Comparison of ENCODE assay signal across 8 mouse cellular contexts in the genomic region with DNA sequence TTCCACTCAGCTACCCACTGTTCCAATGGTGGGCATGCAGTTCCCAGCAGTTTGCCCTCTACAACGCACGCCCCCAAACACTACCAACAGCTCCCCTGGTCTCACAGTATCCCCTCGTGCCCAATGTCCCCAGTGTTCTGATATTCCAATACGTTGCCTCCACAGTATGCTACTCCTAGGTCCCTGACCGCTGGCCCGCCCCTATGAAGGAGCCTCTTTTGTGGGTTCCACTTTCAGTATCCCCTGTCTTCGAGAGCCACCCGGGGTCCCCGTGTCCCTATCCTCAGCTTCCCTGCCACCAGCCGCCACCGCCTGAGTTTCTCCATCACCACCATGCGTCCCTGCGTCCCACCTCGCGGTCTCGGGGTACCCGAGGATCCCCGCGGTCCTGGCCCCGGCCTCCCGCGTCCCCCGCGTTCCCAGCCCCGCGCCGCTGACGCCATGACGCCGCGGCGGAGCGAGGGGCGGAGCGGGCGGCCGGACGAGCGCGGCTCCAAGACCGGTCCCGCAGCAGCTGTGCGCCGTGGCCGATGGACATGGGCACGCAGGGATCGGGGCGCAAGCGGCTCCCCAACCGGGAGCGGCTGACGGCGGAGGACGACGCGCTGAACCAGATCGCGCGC. TPM values are rescaled to one million over a fixed set of nuclear protein-coding genes. Genes with fewer than 3 reads are reported as not detected.
A peak's percentile ranks its signal among the peaks of the same experiment; 100 is the strongest.
DNase-seq lines count a peak whose midpoint lies in the region; ATAC-seq lines count a peak whose summit lies in the region.

A gene (plus strand): TSS at position 470 of the 623 bp plus-strand sequence.

- H3K4me1 ChIP-seq in megakaryocyte, embryonic 14.5 days: peaks cover 61% of the 10 kb centered on the region

- ATAC-seq in frontal cortex, adult (ENCODE audit: low TSS enrichment): peak; percentile 91

- H3K9me3 ChIP-seq in megakaryocyte, embryonic 14.5 days: peaks cover 11% of the 10 kb centered on the region

- H3K27me3 ChIP-seq in megakaryocyte, embryonic 14.5 days (replicated peaks): peaks cover 46% of the 10 kb centered on the region

- peak; percentile 54 for DNase-seq in ovary, postnatal 10 days (ENCODE audit: low spot score)
- DNase-seq in ovary, adult 18-20 months (ENCODE audit: low spot score): no peak
- DNase-seq in cerebellum, adult 9-11 months: peak; percentile 30
- DNase-seq in heart, postnatal 4 days: peak; percentile 76
- DNase-seq in left cerebral cortex, postnatal 10 days (ENCODE audit: extremely low spot score in 1 of 2, low spot score in 2 of 2): peak in 1 of 2 experiments; percentile 80
- DNase-seq in right cerebral cortex, postnatal 25 days: peak; percentile 86

- peak within 1 kb of the TSS; percentile 97 for H3K4me3 ChIP-seq in megakaryocyte, embryonic 14.5 days (replicated peaks)

- H3K36me3 ChIP-seq in megakaryocyte, embryonic 14.5 days (replicated peaks; ENCODE audit: low read length): peaks cover 10% of the 10 kb centered on the region

- intact Hi-C loops in left cerebral cortex, postnatal 10 days (cut with DNase I): loop anchor here (5.0 kb wide), 1 partner anchor 39 kb away; no protein-coding TSS in a partner anchor

RNA-seq across cellular contexts. Expression of the gene that starts here (rescaled TPM):
- 100 to 1,000 TPM; 214 to 233 TPM for total RNA-seq in heart, postnatal 4 days (2021)
- total RNA-seq in left cerebral cortex, postnatal 10 days (2021): 10 to 100 TPM; 71.3 to 79.0 TPM
- polyA plus RNA-seq in megakaryocyte, embryonic 14.5 days (2012; ENCODE audit: insufficient read depth, low replicate concordance): 1.9 and 12.2 TPM in 2 replicates
